Mouse (Mus musculus): ENCODE measurements around the gene Slc8b1.

The Slc8b1 gene

DNA sequence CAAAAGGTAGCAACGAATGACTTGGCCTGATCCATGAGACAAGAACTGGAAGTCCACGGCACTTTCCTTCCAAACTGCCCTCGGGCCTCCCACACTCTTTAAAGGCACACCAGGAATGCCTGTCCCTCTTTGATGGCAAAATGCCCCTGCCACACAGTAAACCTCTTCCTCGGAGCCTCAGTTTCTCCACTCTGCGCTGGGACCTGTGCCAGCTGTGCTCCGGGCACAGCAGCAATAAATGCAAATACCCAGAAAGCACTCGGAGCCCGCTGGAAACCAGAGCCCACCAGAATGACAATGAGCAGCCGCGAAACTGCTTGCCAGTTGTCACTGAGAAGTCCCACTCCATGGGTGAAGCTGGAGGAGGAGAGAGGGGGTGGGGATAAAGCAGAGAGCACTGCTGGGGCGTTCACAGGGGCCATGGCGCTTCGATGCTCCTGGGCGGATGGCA lies 56.8 kb downstream of the Slc8b1 start:
- no peak for DNase-seq (ENCODE audit: low spot score)

DNA sequence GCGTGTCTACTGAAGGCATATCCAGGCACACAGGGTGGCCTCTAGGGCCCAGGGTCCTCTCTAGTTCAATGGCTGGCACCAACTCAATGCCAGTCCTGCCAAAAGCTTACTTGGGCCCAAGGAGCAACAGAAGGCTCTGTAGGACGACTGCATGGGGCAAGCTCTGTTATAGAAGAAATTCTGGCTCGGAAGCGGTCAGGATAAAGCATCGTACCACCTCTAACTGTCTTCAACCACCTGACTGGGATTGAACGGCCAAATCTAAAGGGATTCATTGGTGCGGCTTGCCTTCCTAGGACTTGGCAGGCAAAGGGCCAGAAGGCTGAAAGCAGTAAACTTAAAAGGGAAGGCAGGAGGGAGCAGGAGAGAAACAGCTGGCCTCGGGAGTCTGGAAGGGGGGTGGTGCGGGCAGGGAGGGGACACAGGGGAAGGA lies 57.4 kb downstream of the Slc8b1 start:
- DNase-seq (ENCODE audit: low spot score), result no peak

DNA sequence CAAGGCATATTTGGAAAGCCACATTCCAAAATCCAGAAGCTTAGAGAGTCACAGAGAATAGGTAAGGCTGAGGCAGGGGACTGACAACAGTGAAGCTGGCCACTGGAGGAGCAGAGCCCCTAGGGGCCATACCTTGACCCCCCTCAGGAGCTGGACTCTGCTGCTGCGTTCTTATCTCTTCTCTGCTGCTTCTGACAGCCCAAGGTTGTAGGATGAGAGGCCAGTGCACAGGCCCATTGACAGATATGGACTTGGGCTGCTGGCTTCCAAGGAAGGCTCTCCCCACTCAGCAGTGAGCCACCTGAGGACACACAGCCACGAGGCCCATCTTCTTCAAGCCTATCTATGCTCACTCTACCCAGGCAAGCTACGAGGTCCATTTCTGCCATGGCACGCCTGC lies 58.0 kb downstream of the Slc8b1 start:
- DNase-seq (ENCODE audit: low spot score), result no peak

DNA sequence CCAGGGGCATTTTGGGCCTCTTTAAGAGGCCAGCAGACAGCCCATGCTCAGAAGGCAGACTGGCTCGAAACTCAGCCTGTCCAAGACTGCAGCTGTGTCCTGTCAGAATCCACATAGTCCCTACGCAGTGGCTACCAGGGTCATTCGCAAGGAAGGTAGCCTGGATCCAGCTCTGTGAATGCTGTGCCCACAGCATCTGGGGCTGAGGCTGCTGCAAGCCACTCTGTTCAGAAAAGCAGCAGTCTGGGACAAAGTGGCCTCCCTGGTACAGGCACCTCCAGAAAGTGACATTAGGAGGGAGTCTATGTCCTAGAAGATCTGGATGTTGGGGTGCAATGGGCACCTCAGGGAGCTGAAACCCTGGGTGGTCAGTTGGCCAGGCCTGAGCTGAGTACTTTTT lies 58.8 kb downstream of the Slc8b1 start:
- DNase-seq (ENCODE audit: low spot score), result no peak

DNA sequence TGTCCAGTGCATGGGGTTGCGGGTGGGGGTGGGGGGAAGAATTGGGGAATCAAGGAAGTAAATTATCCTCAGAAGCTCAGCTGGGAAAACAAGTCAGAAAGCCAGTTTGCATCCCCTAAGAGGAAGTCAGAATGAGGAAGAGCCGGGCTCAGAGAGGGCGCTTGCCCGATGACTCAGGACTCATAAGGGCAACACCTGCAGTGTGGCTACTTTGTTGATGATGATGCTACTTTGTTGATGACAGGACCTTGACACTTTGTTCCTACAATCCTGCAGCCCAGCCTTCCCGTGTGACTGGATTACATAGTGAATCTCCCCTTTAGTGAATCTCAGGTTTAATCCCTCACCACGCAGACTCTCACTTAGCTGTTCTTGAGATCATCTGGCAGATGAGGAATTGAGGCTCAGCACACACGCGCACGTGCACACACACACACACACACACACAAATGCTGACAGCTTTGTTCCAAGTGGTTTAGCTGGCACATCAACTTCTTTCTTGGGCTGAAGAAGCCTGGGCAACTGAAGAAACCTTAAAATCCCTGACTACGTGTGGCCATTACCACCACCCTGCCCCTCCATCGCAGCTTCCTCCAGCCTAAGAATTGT lies 59.4 kb downstream of the Slc8b1 start:
- DNase-seq (ENCODE audit: low spot score), result no peak

DNA sequence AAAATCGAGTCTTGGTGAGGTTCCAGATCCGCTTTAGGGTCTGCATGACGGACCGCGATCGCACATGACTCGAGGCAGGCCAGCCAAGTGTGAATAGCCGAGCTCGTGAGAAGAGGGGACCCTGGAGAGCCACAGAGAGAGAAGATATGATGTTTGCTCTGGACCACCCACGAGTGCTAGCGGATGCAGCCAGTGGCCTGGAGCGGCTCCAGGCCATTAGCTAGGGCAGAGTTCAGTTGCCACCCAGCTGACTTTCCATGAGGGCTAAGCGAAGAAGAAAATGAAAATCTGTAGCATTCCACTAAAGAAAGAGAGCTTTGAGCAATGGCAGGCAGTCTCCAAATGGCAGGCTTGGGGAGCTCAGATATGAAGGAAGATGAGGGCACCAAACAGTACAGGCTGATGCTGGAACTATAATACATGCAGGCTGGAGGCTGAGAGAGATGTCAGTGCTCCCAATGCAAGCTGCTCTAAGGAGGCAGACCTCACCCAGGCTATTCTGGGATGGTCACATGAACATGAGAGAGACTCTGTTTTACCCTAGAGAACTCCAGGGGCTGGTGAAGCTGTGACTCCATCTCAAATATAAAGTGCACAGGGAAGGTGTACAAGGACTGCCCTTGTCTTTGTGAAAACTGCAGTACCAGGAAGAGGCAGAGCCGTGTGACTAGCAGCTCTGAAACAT lies 60.2 kb downstream of the Slc8b1 start:
- DNase-seq (ENCODE audit: low spot score), result no peak

DNA sequence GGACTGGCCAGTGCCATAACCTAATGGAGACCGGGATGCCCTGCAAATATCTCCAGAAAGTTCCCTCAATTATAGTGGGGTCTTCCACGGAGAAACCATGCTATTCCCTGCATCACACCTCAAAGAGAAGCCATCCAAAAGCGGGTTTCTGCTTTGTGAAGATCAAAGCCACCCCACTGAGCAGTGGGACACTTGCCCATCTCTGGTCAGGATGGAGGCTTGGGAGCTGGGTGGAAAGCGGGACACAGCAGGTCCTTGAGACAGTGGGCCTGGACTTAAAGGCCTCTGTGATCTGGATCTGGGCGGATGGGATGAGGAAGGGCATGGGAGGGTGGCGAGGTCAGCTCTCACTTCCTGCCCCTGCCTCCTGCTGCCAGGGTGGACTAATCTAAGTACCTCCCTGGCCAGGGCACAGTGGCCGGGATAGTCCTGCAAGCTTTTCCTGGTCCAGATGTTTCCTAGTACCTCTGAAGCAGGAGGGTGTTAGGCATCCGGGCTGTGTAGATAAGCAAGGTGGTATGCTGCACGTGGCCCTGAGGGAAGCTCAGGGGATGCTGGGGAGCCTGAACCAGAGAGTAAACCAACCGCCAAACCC lies 63.6 kb downstream of the Slc8b1 start:
- no peak for DNase-seq (ENCODE audit: low spot score)

DNA sequence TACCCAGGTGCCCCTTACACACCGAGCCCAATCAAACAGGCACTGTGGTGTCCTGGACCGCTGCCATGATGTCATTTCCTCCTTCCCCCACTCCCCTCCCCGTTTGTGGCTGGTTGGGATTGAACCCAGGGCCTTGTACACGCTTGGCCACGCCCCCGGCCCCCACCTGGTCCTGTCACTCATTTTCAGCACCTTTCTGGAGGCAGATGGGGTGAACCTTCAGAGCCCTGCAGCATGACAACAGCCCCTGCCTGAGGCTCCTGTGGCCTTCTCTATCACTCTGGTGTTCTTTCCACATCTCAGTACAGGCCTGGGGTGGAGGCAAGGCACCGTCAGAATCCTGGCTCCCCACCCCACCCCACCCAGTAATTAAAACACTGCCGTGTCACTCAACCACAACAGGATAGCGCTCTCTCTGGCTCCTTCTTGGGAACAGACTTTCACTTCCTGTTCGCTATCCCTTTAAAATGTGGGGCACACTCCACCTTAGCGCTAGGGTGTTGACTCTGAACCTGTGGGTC lies 65.9 kb downstream of the Slc8b1 start:
- no peak for DNase-seq (ENCODE audit: low spot score)

DNA sequence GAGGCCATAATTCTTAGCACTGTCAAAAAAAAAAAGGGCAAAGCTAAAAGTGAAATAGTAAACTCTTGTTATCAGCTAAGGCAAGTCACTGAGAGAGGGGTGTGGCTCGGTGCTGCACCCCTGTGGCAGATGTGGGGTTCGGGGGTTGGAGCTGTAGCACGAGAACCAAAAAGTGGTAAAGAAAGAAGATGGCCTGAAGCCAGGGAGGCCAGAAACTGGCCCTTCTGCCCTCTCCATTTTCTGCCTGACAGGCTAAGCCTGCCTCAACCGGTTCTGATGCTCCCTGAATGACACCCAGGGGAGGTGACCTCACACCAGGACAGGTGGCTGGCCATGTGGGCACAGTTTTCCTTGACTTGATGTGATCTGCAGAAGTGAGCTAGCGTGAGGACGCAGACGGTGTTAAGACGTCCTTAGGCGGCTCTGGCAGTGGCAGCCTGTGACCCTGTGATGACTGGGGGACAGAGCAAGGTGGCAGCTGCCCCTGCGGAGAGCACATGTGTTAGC lies 67.0 kb downstream of the Slc8b1 start:
- DNase-seq (ENCODE audit: low spot score), result no peak

DNA sequence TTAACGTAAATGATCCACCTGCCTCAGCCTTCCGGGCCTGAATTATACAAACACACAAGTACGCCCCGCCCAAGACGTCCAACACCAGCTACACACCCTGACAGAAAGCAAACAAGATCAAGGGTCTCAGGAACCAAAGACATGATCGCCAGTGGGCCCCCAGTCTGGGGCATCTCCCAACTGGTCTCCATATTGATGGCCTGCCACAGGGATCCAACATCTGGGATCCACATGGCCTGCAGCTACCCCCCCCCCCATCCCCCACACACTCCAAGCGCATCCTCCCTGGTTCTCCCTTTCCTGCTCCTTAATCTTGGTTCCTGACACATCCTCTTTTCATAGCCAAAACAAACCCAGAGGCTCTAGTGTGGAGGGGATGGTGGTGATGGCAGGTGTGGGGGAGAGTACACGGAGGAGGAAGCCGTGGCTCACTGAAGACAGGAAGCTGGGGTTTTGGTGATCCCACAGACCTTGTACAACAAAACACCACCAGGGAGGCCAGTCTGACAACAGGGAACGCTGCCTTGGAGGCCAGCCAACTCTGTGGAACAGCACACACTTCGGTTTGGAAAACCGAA lies 67.6 kb downstream of the Slc8b1 start:
- DNase-seq (ENCODE audit: low spot score), result peak; percentile 73

DNA sequence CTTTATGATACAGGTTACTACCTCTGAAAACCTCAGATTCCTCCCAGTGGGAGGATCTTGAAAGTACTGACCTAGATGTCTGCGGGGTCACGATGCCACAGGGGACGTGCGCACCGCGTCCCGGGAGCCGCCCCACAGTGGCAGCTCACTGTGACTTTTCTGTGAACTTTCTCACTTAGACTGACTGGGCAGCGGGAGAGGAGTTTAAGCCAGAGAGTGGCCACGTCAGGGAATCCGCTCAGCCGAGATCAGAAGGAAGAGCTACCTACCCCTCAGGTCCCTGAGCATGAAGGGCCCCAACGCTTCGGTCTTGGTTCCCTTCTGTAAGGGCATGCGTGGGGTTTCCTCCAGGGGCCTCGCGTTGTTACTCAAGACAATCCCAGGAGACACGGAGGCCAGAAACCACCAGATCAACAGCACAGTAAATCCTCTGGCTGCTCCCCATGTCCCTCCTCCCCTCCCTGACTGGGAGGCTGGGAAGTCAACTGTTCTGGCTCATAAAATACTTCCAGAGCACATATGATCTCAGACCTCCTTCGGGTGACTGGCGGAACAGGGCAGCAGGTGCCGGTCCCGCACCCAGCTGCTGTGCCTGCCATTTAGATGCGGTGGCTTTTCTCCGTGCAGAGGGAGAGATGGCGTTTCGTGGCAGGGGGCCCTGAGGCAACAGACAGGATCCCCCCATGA lies 68.4 kb downstream of the Slc8b1 start:
- peak; percentile 51 for DNase-seq (ENCODE audit: low spot score)

DNA sequence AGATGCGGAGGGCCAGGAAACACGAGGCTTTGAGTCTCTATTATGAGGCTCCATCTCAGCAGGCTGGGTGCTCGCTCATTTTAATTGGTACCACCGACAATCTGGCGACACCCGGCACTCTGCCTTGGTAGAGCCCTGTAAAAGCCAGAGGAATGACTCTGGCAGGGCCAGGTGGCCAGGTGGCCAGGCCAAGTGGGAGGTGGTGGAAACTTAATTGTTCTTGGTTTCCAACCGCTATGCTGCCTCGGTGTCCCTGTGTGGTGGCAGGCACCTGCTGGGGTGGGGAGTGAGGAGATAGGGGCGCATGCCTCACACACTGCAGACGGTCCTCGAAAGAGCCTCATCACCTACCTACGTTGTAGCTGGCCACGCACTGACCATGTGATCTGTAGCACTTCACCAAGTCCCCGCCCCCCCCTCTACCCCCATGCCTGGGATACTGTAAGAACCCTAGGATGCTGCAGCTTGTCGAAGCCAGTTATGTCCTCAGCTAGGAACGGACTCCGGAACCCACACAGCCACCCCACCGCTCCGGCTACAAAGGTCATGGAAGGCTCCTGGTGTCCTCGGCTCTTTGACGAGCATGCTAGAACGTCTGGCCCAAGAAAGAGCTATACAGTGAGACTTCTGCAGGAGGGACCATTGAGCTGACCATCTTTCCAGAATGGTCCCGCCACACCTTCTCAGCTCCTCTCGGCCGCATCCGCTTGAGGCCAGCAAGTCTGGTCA lies 69.1 kb downstream of the Slc8b1 start:
- no peak for DNase-seq (ENCODE audit: low spot score)

DNA sequence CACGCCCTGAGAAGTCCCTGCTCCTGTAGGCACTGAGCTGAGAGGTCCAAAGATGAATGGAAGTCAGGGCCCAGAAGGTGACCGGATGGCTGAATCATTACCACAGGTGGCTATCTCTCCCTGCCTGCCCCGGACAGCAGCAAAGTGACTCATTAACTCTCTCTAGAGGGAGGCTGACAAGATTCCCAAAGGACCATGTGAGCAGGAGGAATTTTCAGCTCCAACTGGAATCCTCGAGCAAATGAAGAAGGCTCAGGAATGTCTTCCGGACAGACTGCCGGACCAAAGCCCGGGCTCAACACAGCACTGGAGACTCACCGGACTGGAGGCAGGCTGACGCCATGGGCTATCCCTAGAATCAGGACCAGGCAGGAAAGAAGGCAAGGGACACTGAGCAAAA lies 71.0 kb downstream of the Slc8b1 start:
- no peak for DNase-seq (ENCODE audit: low spot score)

DNA sequence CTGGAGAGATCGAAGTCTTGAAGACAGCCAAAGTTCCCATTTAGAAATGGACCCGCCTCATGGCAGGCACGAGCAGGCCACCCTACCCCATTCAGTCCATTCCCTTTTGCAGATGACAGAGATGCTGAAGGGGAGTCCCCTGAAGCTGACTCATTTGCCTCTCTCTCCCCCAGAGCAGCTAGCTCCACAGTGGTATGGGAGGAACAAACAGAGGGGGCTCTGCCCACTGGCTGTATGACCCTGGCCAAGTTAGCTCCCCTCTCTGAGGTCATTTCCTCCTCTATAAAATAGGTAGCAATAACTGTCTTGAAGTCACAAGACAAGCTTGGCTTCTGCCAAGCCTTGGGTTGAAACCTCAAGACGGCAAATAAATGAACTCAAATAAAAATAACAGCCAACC lies 72.5 kb downstream of the Slc8b1 start:
- no peak for DNase-seq (ENCODE audit: low spot score)
